9 mouse cellular contexts compared by ENCODE assay signal in the genomic region with DNA sequence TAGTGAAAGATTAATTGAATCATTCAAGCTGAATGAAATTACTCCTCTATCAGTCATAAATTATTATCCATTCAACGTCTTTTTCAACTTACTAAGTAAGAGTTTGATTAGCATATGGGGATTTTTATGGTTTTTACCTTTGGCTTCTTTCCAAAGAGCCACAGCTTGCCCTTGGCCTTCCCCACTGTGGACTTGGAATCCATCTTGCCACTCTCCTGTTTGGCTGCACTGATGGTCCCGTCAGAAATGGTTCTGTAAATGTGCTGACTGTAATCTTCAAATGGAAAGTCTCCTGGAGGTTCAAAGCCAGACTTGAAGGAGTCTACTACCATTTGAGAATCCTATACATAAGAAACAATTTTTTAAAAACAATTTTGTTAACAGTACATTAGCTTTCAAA.
A peak's percentile ranks its signal among the peaks of the same experiment; 100 is the strongest.
DNase-seq lines count a peak whose midpoint lies in the region.
"Had no signal": no experiment of that assay in that cellular context is flagged by ENCODE, and none has a peak within 500 bp of the region (broad histone marks: within the 10 kb centered on the region; RNA-seq: fewer than 3 reads in every experiment).

No protein-coding gene starts in this region.

- peak; percentile 3 for DNase-seq in cerebellum, adult 9-10 months
- no peak for DNase-seq in cerebellum, adult 18-20 months
- DNase-seq in cerebellum, postnatal 14 days: peak; percentile 38 to 56
- DNase-seq in cerebellum, postnatal 36 days: no peak
- DNase-seq: adrenal gland, postnatal 10 days; adrenal gland, postnatal 25 days; cerebellum, adult 11-12 months; cerebellum, adult 8-10 months; embryo, embryonic 11 days had no signal

Comparison
In these comparisons a context has a peak if more than half of its experiments do, and no peak if none do; other contexts are left out.
1. DNase-seq: peak in cerebellum, adult 9-10 months (single experiment) and cerebellum, postnatal 14 days (2 of 2); none in cerebellum, adult 18-20 months (0 of 2) and cerebellum, postnatal 36 days (0 of 2).